Mouse (Mus musculus): Measurements from ENCODE around the gene Krtap19-2.

GRCm38 (mm10) chr16:88896357-88896756, 22.3 kb upstream of the Krtap19-2 start, which contains the start of gene Krtap19-5:
- TF ChIP-seq CTCF (IDR thresholded peaks at IDR 0.05; ENCODE audit: low read depth, low read length) (no peak), TAL1 (conservative IDR thresholded peaks at IDR 0.05; ENCODE audit: low read depth, low read length) (no peak), GATA1 (IDR thresholded peaks at IDR 0.05; ENCODE audit: borderline replicate concordance, low read length) (no peak)
